Mouse (Mus musculus) myocyte (in vitro differentiated cells): ENCODE data around the gene Tbc1d2. TPM values are rescaled to one million over a fixed set of nuclear protein-coding genes. Genes with fewer than 3 reads are reported as not detected.

Source experiments
- H3K27me3 ChIP-seq: one replicate; pipeline ENCODE4 v1.6.1; 2011; ENCODE audit not compliant: control insufficient read depth, insufficient read depth, insufficient read length
- H3K36me3 ChIP-seq: one replicate; pipeline ENCODE4 v1.6.1; 2011; ENCODE audit not compliant: control insufficient read depth, insufficient read depth
- H3K4me2 ChIP-seq: one replicate; pipeline ENCODE4 v1.6.1; 2011; ENCODE audit warnings: low read depth, control low read depth
- H3K4me3 ChIP-seq: one replicate; pipeline ENCODE4 v1.5.1; 2011; ENCODE audit warnings: mild to moderate bottlenecking, control low read depth, moderate library complexity
- H3K79me2 ChIP-seq: one replicate; pipeline ENCODE4 v1.6.1; 2011; ENCODE audit not compliant: control insufficient read depth, insufficient read depth
- H3ac ChIP-seq: one replicate; pipeline ENCODE4 v1.6.1; 2011; ENCODE audit not compliant: control insufficient read depth, insufficient read length
- CEBPB ChIP-seq: IDR thresholded peaks from 2 replicates; pipeline ENCODE4 v1.6.1; 2011; ENCODE audit warnings: mild to moderate bottlenecking, moderate library complexity; ENCODE audit not compliant: poor library complexity, insufficient read depth, severe bottlenecking
- E2F4 ChIP-seq: IDR thresholded peaks from one replicate; pipeline ENCODE4 v1.6.1; 2011; ENCODE audit warnings: mild to moderate bottlenecking, control low read depth, moderate library complexity; ENCODE audit not compliant: insufficient read depth
- MAX ChIP-seq: IDR thresholded peaks from one replicate; pipeline ENCODE4 v1.6.1; 2011; ENCODE audit warnings: low read depth, mild to moderate bottlenecking, control low read depth
- MYOD1 ChIP-seq, 3 experiments: IDR thresholded peaks; one replicate each; pipeline ENCODE4 v1.6.1; 2011; ENCODE audit warnings: control low read depth in 2 of 3, low read depth in 2 of 3, mild to moderate bottlenecking in 2 of 3, moderate library complexity in 1 of 3; ENCODE audit not compliant: insufficient read length in 2 of 3, control insufficient read depth in 1 of 3
- MYOG ChIP-seq, 3 experiments: IDR thresholded peaks; one replicate each; pipeline ENCODE4 v1.6.1; 2011; ENCODE audit warnings: control low read depth in 2 of 3, low read depth in 2 of 3, mild to moderate bottlenecking in 2 of 3; ENCODE audit not compliant: insufficient read length in 2 of 3, control insufficient read depth in 1 of 3, insufficient read depth in 1 of 3
- POLR2A ChIP-seq: IDR thresholded peaks from one replicate; pipeline ENCODE4 v1.6.1; 2011; ENCODE audit warnings: low read depth, mild to moderate bottlenecking, control low read depth, moderate library complexity; ENCODE audit not compliant: insufficient read length
- POLR2AphosphoS2 ChIP-seq: IDR thresholded peaks from one replicate; pipeline ENCODE4 v1.6.1; 2011; ENCODE audit warnings: low read depth, control low read depth; ENCODE audit not compliant: insufficient read length
- REST ChIP-seq: IDR thresholded peaks from one replicate; pipeline ENCODE4 v1.6.1; 2011; ENCODE audit warnings: mild to moderate bottlenecking, control low read depth, moderate library complexity; ENCODE audit not compliant: insufficient read depth, insufficient read length
- SRF ChIP-seq: IDR thresholded peaks from one replicate; pipeline ENCODE4 v1.6.1; 2011; ENCODE audit warnings: low read depth; ENCODE audit not compliant: control insufficient read depth, insufficient read length
- TCF12 ChIP-seq: IDR thresholded peaks from one replicate; pipeline ENCODE4 v1.6.1; 2011; ENCODE audit warnings: mild to moderate bottlenecking, control low read depth; ENCODE audit not compliant: poor library complexity, insufficient read depth, severe bottlenecking
- TCF3 ChIP-seq: IDR thresholded peaks from one replicate; pipeline ENCODE4 v1.6.1; 2011; ENCODE audit warnings: low read depth, control low read depth; ENCODE audit not compliant: insufficient read length
- USF1 ChIP-seq: IDR thresholded peaks from one replicate; pipeline ENCODE4 v1.6.1; 2011; ENCODE audit warnings: low read depth, mild to moderate bottlenecking, control low read depth, moderate library complexity
- polyA plus RNA-seq: library from polyadenylated mRNA; unstranded; fragments of >200 nt; fragmentation: generic; extraction: Trizol; gene quantifications from one replicate; pipeline ENCODE4 v1.2.1, GENCODE M21; 2012; ENCODE audit warnings: missing spikeins

Gene Tbc1d2
- 0.20 TPM for polyA plus RNA-seq

- Histone ChIP-seq H3K4me3 (peak within 1 kb of the TSS; percentile 40), H3ac (peak within 1 kb of the TSS; percentile 12), H3K4me2 (peak within 1 kb of the TSS; percentile 98), H3K27me3 (no peaks in the 10 kb centered on the region), H3K79me2 (no peaks in the 10 kb centered on the region), H3K36me3 (no peaks in the 10 kb centered on the region)
- no peak for TF ChIP-seq MYOD1 (IDR thresholded peaks at IDR 0.05; ENCODE audit: control insufficient read depth in 1 of 3, insufficient read length in 2 of 3, low read depth in 2 of 3)
- no peak for TF ChIP-seq USF1
- TF ChIP-seq TCF12, result no peak
- no peak for TF ChIP-seq SRF
- no peak for TF ChIP-seq REST
- TF ChIP-seq CEBPB, result no peak
- TF ChIP-seq POLR2A, result peak; percentile 47
- TF ChIP-seq POLR2AphosphoS2, result peak; percentile 60
- no peak for TF ChIP-seq MAX
- no peak for TF ChIP-seq MYOG (IDR thresholded peaks at IDR 0.05; ENCODE audit: control insufficient read depth in 1 of 3, insufficient read depth in 1 of 3, insufficient read length in 2 of 3, low read depth in 2 of 3)
- no peak for TF ChIP-seq E2F4
- TF ChIP-seq TCF3, result no peak
Observed at GRCm38 (mm10) chr4:46650086-46650753, at the start of gene Tbc1d2. Tbc1d2 (minus strand) TSS chr4:46650209.

GRCm38 (mm10) chr4:46696467-46696866 lies 46.5 kb upstream of the Tbc1d2 start:
- no peak overlapping the region for H3K4me3 ChIP-seq
- TF ChIP-seq TCF12, result no peak
- no peak for TF ChIP-seq POLR2A
- no peak for TF ChIP-seq MAX
- no peak for TF ChIP-seq TCF3
- TF ChIP-seq CEBPB, result no peak
- no peak for TF ChIP-seq MYOD1 (IDR thresholded peaks at IDR 0.05; ENCODE audit: control insufficient read depth in 1 of 3, insufficient read length in 2 of 3, low read depth in 2 of 3)
- TF ChIP-seq POLR2AphosphoS2, result no peak
- no peak for TF ChIP-seq MYOG (IDR thresholded peaks at IDR 0.05; ENCODE audit: control insufficient read depth in 1 of 3, insufficient read depth in 1 of 3, insufficient read length in 2 of 3, low read depth in 2 of 3)
- TF ChIP-seq REST, result no peak
- TF ChIP-seq SRF, result no peak
- TF ChIP-seq E2F4, result no peak
- no peak for TF ChIP-seq USF1
- no peaks in the 10 kb centered on the region for H3K36me3 ChIP-seq
- H3K4me2 ChIP-seq, result no peak overlapping the region
- H3K79me2 ChIP-seq, result no peaks in the 10 kb centered on the region
- no peak overlapping the region for H3ac ChIP-seq
- H3K27me3 ChIP-seq, result no peaks in the 10 kb centered on the region

- H3ac ChIP-seq, result no peak overlapping the region
- H3K79me2 ChIP-seq, result no peaks in the 10 kb centered on the region
- H3K4me3 ChIP-seq, result no peak overlapping the region
- no peak for TF ChIP-seq MYOG (IDR thresholded peaks at IDR 0.05; ENCODE audit: control insufficient read depth in 1 of 3, insufficient read depth in 1 of 3, insufficient read length in 2 of 3, low read depth in 2 of 3)
- no peak for TF ChIP-seq CEBPB
- no peak for TF ChIP-seq REST
- no peak for TF ChIP-seq TCF12
- no peak for TF ChIP-seq TCF3
- TF ChIP-seq USF1, result no peak
- no peak for TF ChIP-seq E2F4
- no peak for TF ChIP-seq SRF
- TF ChIP-seq MYOD1 (IDR thresholded peaks at IDR 0.05; ENCODE audit: control insufficient read depth in 1 of 3, insufficient read length in 2 of 3, low read depth in 2 of 3), result no peak
- no peak for TF ChIP-seq POLR2A
- no peak for TF ChIP-seq MAX
- TF ChIP-seq POLR2AphosphoS2, result no peak
- H3K27me3 ChIP-seq, result no peaks in the 10 kb centered on the region
- H3K36me3 ChIP-seq, result no peaks in the 10 kb centered on the region
- no peak overlapping the region for H3K4me2 ChIP-seq
Observed at GRCm38 (mm10) chr4:46690565-46690964, 40.6 kb upstream of the Tbc1d2 start.

- Histone ChIP-seq H3K27me3 (no peaks in the 10 kb centered on the region), H3K4me3 (no peak overlapping the region), H3K79me2 (no peaks in the 10 kb centered on the region), H3K36me3 (no peaks in the 10 kb centered on the region), H3ac (no peak overlapping the region), H3K4me2 (no peak overlapping the region)
- TF ChIP-seq POLR2A (no peak), MAX (no peak), USF1 (no peak), POLR2AphosphoS2 (no peak), REST (no peak), SRF (no peak), TCF3 (no peak), MYOD1 (IDR thresholded peaks at IDR 0.05; ENCODE audit: control insufficient read depth in 1 of 3, insufficient read length in 2 of 3, low read depth in 2 of 3) (no peak), MYOG (IDR thresholded peaks at IDR 0.05; ENCODE audit: control insufficient read depth in 1 of 3, insufficient read depth in 1 of 3, insufficient read length in 2 of 3, low read depth in 2 of 3) (no peak), E2F4 (no peak), TCF12 (no peak), CEBPB (no peak)
Observed at GRCm38 (mm10) chr4:46690023-46690420, 40.0 kb upstream of the Tbc1d2 start.
